Mouse (Mus musculus) erythroblast, embryonic 14.5 days (primary cell): Measurements from ENCODE around the gene Treml1. TPM values are rescaled to one million over a fixed set of nuclear protein-coding genes. Genes with fewer than 3 reads are reported as not detected.

Source experiments
- H3K27me3 ChIP-seq: 2 replicates; pipeline ENCODE4 v1.6.1; 2012; ENCODE audit warnings: inconsistent platforms; ENCODE audit not compliant: control insufficient read depth
- H3K36me3 ChIP-seq: 2 replicates; pipeline ENCODE4 v1.6.1; 2012; ENCODE audit warnings: mild to moderate bottlenecking, inconsistent platforms; ENCODE audit not compliant: control insufficient read depth
- H3K4me1 ChIP-seq: 2 replicates; pipeline ENCODE4 v1.6.1; 2012; ENCODE audit warnings: inconsistent platforms; ENCODE audit not compliant: control insufficient read depth
- H3K4me3 ChIP-seq: replicated peaks from 2 replicates; pipeline ENCODE3; 2012; ENCODE audit warnings: moderate library complexity, mild to moderate bottlenecking, inconsistent platforms
- H3K9me3 ChIP-seq: 2 replicates; pipeline ENCODE4 v1.6.1; 2012; ENCODE audit warnings: low read length, inconsistent platforms, mixed read lengths; ENCODE audit not compliant: control insufficient read depth
- GATA1 ChIP-seq: IDR thresholded peaks from 2 replicates; pipeline ENCODE4 v1.6.1; 2012; ENCODE audit warnings: low read length, inconsistent platforms, mixed read lengths
- TAL1 ChIP-seq: IDR thresholded peaks from 3 replicates; pipeline ENCODE4 v1.6.1; 2012; ENCODE audit warnings: low read length, inconsistent platforms, mixed read lengths
- polyA plus RNA-seq: library from polyadenylated mRNA; stranded (reverse); fragments of >175 nt; gene quantifications from 2 replicates; pipeline ENCODE4 v1.2.3, GENCODE M21; 2012

Gene Treml1
- polyA plus RNA-seq, 1 experiment = 0.09 TPM

- no peaks in the 10 kb centered on the region for H3K9me3 ChIP-seq
- TF ChIP-seq TAL1 (no peak), GATA1 (no peak)
- peak overlapping the region; percentile 70 for H3K4me3 ChIP-seq
- no peaks in the 10 kb centered on the region for H3K27me3 ChIP-seq
- H3K36me3 ChIP-seq = peaks cover 64% of the 10 kb centered on the region
- peaks cover 49% of the 10 kb centered on the region for H3K4me1 ChIP-seq
Observed at GRCm38 (mm10) chr17:48411241-48411640, 51.5 kb downstream of the Treml1 start.

- Histone ChIP-seq H3K9me3 (no peaks in the 10 kb centered on the region), H3K36me3 (peaks cover 92% of the 10 kb centered on the region), H3K27me3 (no peaks in the 10 kb centered on the region), H3K4me3 (no peak overlapping the region), H3K4me1 (peaks cover 48% of the 10 kb centered on the region)
- TF ChIP-seq GATA1 = no peak
- TF ChIP-seq TAL1 = no peak
Observed at GRCm38 (mm10) chr17:48416011-48416410, 56.3 kb downstream of the Treml1 start.

Other genes starting within 250 kb of the Treml1 start
- not detected in 2 replicates for gene 9830107B12Rik, start 213.6 kb upstream of the Treml1 start, polyA plus RNA-seq
- gene A530064D06Rik, start 192.6 kb upstream of the Treml1 start, polyA plus RNA-seq = not detected in 2 replicates
- not detected in 2 replicates for gene Trem1, start 127.1 kb upstream of the Treml1 start, polyA plus RNA-seq
- not detected in 2 replicates for gene Trem3, start 112.1 kb upstream of the Treml1 start, polyA plus RNA-seq
- gene Treml4, start 95.6 kb upstream of the Treml1 start, polyA plus RNA-seq = 0.06 and 0.27 TPM in 2 replicates
- 0.50 and 0.74 TPM in 2 replicates for gene Treml2, start 60.4 kb upstream of the Treml1 start, polyA plus RNA-seq
- gene B430306N03Rik, start 43.8 kb upstream of the Treml1 start, polyA plus RNA-seq = 0.02 TPM in 1 of 2 replicates, not detected in the other
- gene Trem2, start 13.5 kb upstream of the Treml1 start, polyA plus RNA-seq = 0.22 and 0.46 TPM in 2 replicates
- 1.3 and 1.7 TPM in 2 replicates for gene Nfya, start 50.0 kb downstream of the Treml1 start, polyA plus RNA-seq
- 1.1 and 2.0 TPM in 2 replicates for gene Oard1, start 50.1 kb downstream of the Treml1 start, polyA plus RNA-seq
- 0.03 TPM in 1 of 2 replicates, not detected in the other for gene Apobec2, start 73.0 kb downstream of the Treml1 start, polyA plus RNA-seq
- 34.5 and 96.9 TPM in 2 replicates for gene Tspo2, start 91.6 kb downstream of the Treml1 start, polyA plus RNA-seq
- gene Unc5cl, start 95.0 kb downstream of the Treml1 start, polyA plus RNA-seq = 1.5 and 1.6 TPM in 2 replicates